Mouse (Mus musculus): ENCODE results near the gene Cdk20.
A peak's percentile ranks its signal among the peaks of the same experiment; 100 is the strongest.
"Not testable (repeated sequence)": the region's sequence is repeated elsewhere in the genome, so short reads cannot be mapped to it uniquely, and the experiment has no call there.

Cdk20 gene

DNA sequence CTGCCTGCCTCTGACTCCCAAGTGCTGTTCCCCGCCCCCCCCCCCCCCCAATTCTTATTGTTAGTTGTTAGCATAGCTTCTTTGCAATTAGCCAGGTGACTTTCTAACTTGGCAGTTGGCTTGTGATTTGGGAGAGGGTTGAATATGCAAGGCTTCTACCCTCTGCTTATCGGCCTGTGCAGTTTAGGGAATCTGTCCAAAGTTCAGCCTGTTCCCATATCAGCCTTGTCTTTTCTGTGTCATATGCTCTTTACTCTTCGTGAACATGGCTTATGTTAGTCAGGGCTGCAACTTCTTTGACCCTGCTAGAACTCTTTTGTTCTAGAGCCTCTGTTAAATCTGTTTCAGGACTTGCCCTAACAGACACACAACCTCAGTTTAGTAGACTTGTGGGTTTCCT is 7.8 kb upstream of the Cdk20 start:
- no peak for DNase-seq

DNA sequence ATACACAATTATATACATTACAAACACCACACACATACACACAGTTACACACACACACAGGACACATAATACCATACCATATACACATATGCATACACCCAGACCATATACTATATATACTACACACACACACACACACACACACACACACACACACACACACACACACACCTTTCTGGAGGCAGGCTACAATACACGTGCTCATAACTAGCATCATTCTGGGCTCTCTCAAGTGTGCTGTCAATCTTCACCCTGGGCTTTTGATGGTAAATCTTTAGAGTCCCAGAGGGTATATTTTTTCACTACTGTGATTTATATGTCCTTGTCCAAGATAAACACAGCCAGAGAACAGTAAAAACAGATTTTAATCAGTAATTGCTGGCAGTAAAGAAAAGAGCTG is 6.8 kb upstream of the Cdk20 start:
- DNase-seq, result no peak

DNA sequence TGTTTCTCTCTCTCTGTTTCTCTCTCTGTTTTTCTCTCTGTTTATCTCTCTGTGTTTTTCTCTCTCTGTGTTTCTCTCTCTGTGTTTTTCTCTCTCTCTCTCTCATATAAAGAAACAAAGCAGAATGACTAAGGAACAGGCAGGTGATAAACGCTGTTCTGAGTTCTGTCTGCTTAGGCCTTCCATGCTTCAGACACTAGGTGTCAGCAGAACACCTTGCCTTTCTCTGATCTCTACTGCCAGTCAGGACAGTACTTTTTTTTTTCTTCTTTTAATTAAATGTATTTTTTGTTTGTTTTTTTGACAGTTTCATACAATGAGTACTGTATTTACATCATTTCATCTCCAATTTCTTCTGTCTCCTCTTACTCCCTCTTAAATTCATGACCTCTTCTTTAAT is 2.8 kb upstream of the Cdk20 start:
- peak in 1 of 2 experiments; percentile 16 for DNase-seq

DNA sequence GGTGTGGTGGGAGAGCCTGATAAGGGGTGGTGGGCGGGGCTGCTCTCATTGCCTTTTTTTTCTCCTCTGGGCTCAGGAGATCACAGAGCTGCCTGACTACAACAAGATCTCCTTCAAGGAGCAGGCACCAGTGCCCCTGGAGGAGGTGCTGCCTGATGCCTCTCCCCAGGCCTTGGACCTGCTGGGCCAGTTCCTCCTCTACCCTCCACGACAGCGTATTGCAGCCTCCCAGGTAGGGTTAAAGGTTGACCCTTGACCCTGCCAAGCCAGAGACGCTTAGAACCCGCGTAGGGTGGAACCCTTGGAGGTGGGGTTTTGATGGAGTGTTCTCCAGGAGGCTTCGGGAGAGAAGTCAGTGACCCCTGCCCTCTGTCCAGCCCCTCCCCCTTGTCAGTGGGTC is 5.7 kb downstream of the Cdk20 start:
- peak in 1 of 2 experiments; percentile 45 for DNase-seq

DNA sequence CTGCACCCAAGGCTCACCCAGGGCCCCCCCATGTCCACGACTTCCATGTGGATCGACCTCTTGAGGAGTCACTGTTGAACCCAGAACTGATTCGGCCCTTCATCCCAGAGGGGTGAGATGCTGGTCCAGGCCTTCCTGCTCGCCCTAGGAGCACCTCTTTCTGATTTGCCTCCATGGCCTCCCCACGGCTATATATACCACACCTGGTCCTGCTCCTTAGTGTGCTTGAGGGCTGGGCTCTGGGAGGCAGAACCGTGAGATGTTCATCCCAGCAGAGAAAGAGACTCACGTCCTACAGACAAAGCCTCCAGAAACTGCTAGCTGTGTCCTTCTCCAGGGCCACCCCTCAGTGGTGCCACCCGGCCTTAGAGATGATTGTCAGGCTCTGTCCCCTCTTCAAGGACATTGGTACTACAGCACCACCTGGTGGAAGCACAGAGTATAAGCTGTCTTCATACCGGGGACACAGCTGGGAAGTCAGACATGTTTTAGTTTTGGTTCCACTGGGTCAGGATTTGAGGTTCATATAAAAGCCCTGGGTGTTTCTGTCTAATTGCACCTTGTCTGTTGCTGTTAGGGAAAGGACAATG is 6.8 kb downstream of the Cdk20 start:
- peak; percentile 67 to 78 for DNase-seq

DNA sequence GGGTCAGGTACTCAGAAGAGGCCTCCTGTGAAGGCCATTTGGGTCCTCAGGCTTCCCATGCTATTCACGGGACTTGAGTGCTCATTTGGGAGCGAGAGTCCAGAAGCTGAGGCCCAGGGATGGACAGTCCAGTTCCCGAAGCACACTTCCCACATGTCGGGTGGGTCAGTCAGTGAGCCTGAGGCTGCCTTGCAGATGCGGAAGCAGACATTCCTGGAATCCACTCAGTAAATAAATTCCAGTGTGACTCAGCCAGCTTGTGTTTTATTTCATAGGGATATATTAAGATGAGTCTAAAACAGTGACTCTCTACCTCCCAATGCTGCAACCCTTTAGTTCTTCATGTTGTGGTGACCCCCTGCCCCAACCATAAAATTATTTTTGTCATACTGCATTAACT is 7.4 kb downstream of the Cdk20 start:
- no peak for DNase-seq

DNA sequence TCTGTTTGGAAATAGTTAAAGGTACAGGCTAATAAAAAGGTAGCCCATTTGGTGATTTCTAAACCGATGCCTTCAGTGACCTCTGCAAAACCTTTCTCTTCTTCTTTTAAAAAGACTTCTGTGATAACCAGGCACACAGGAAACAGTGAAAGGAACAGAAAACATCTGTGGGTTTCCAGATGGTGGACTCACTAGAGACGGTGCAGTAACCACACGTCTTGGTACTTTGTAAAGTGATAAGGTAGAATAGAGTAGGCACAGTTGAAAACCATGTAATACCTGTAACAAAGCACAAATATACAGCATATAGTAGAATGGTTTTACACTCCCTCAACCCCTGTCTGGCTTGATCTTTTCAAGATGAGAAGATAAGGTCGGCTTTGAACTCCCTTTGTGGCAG is 8.5 kb downstream of the Cdk20 start:
- no peak for DNase-seq

DNA sequence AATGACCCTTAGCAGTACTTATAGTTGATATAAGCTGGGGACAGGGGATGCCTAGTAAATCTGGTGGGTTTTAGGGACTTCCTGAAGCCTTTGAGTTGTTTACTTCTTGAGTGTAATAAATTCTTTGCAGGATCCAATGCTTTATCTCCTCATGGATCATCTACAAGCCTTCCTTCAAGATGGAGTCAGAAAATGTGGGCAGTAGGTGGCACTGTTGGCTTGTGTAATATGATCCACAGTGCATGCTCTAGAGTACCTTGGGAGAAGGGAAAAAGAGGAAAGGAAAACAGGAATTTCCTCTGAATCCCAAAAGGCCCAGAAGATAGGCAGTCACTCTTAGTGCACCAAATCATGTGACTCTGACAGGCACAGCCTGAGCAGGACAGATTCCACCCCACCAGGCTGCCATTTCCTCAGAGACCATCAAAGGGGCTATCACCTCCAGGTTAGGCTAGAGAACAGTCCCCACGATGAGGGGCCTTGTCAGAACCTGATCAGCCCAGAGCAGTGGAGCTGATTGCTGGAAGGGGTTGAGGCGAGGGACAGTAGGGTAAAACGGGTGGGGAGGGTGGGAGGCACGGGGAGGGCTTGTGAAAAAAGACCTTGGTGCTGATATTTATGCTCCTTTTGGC is 11.3 kb downstream of the Cdk20 start:
- peak; percentile 50 to 84 for DNase-seq

DNA sequence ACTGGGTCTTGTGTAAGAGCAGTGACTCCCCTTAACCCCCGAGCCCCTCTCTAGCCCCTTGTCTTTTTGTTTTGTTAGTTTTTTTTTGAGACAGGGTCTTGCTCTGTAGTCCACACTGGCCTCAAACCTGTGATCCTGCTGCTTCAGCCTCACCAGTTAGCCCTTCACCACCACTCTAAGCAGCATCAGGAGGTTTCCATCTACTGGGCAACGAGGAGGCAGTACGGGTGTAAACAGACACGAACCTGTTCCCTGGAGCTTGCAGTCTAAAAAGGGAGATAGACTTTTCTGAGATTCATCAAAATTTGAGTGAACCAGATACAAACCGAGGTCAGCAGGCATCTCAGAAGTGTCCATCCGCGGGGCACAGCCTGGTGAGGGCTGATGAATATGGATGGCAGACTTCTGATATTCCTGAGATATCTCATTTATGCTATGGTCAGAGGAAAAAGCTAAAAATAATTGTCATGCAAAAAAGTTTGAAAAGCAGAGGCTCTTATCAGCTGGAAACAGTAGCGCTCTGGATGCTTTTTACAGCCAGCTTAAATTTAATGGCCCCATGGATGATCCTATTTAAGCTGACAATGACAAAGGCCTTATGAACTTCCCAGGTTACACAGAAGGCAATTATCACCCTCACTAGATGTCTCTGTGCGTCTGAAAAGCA is 13.3 kb downstream of the Cdk20 start:
- no peak for DNase-seq

DNA sequence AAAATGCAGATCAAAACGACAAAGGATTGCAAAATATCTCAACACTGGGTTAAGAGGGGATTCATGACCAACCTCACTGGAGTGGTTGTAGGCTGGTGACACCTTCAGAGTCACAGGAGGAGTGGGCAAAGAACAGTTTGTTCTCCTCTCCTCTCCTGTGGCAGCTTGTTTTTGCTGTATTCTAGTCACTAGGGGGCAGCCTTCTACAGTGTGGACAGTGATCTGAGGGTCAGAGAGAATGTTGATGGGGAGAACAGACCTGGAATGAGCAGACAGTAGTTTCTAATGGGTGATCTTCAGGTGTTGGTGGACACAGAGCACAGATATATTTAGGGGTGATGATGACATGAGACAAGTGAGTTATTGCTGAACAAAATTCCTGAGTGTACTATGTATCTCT is 15.8 kb downstream of the Cdk20 start:
- DNase-seq, result peak in 1 of 2 experiments; percentile 28

DNA sequence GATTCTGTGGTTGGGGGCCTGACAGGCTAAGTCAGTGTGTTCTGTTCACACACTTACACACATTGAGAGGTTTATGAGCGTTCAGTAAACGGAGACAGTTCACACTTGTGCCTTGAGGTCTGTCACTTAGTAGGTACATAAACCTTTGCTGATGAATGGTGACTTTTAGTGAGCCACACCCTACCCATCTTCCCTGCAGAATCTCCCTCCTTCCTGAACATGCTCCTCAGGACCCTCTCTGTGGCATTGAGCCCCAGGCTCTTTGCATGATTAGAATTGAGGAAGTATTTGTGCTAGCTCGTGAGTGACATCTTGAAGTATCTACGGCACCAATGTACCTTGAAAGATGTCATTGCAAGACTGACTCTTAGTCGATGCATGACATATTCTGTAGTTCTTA is 16.6 kb downstream of the Cdk20 start:
- no peak for DNase-seq

DNA sequence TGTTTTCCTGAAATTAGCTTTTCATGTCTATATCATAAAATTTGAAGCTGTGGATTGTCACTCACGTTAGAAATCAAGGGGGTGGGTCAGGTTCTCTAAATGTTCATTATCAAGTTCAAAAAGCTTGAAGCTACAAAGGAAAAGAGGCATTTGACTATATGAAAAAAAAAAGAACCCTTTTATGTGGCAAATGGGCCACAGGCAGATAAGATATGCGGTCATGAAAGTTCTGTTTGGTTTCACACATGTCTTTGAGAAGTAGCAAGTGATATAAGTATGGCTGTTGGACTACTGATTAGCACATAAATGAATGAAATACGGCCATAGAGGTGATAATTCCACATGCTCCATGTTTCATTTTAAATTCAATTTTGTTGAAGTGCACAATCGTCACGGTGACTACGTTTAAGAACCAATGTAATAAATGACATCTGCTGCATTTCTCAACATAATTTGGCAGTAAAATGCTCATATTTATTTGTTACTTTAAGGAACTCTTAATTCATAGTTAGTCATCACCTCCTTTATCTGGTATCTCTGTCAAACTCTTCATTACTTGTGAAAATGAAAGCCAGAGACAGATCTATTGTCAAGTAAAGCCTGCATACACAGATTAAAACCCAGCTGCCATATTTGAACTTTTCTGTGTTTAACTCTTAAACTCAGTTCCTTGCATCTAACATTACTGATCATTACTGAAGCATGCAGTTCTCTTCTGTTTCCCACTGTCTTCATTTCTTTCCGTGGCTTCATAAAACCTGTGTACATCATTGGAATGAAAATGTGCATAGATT is 18.1 kb downstream of the Cdk20 start:
- DNase-seq, result no peak

DNA sequence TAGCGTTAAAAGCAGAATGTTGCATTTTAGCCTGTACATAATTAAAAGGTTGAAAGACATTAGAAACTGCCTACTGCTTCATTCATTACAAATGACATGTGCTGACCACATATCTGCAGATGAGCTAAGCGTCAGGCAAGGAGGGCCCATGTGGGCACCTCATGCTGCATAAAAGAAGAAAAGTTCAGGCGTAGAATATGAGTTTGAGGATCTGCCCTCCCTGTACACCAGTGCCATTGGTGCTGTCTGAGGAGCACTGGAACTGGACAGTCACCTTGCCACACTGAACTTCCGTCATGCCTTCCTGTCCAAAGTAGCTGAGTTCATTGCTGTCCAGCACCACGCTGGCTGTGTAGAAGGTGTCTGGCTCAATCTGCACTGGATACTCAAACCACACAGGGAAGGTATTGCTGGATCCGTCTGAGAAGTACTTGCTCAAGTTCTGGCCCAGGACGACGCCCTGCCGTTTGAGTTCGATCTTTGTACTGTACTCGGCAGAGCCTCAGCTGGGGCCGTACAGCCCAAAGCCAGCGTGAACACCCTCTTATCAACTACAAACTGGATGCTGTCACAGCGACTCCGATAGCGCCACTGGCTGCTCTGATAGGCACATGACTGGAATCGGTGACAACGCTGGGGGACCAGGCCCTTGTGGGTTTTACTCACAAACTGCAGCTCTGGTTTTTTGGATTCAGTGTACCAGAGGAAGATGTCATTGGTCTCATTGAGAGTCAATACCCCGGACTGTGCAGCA is 25.3 kb downstream of the Cdk20 start:
- not testable (repeated sequence) for DNase-seq

DNA sequence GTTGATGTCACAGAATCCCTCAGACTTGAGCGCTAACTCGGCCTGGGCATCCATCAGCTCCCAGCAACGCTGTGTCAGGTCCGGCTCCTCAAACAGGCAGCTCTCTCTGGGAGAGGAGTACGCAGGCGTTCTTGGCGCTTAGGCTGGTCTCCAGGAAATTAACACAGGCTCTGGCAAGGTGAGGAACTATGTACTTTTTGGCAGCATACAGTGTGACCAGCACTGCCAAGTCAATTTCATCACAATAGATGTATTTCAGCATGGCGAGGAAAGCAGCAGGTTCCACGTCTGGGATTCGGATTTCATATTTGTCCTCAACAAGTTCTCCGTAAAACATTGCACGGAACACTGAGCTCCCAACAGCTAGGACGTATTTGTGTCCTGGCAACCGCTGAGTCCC is 26.1 kb downstream of the Cdk20 start:
- no peak for DNase-seq

DNA sequence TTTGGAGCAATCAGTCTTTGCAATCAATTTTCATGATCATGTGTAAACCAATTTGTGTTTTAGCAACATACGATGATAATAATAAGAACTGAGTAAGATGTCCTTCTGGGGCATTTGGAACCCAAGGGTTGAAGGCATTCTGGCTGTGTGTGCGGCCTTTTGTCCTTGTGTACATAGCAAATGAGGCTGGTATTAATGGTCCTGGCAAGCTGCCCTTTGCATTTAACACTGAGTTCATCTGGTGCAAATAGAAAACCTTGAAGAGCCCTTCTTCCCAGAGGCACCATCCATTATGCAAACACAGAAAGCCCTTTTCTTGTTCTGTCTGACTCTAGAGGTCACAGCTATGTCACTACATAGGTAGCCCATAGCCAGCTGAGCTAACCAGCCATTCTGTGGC is 30.5 kb downstream of the Cdk20 start:
- DNase-seq, result peak; percentile 51 to 55

DNA sequence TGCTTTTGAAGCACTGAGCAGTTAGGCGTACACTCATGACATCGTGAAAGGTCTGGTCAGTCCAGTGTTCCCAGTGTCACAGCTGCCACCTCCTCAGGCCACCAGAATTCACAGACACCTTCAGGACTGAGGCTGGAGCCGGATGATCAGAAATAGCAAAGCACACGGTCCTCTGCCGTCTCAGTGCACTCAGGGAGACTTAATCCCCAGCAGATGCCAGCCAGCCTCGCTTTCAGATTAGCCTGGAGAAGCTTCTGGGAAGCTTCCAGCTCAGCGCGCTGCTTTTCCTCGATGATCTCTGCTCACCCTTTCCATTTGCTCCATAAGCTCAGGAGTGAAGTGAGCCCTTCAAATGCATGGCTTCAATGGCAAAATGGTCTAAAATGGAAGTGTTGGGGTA is 33.1 kb downstream of the Cdk20 start:
- no peak for DNase-seq

DNA sequence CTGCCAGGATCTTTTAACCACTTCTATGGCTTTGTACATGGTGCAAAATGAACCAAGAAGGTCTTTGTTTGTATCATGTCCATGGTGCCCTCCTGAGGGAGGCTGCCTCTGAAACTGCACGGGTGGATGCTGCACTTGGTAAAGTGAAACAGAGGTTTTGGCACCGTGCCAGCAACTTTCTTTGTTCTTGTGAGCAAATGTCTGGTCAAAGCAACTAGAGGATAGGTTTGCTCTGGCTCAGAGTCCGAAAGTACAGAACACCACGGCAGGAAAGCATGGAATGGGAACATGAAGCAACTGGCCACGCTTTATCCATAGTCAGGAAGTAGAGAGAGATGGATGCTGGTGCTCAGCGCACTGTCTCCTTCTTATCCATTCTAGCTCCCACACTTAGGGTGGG is 35.8 kb downstream of the Cdk20 start:
- peak in 1 of 2 experiments; percentile 53 for DNase-seq

DNA sequence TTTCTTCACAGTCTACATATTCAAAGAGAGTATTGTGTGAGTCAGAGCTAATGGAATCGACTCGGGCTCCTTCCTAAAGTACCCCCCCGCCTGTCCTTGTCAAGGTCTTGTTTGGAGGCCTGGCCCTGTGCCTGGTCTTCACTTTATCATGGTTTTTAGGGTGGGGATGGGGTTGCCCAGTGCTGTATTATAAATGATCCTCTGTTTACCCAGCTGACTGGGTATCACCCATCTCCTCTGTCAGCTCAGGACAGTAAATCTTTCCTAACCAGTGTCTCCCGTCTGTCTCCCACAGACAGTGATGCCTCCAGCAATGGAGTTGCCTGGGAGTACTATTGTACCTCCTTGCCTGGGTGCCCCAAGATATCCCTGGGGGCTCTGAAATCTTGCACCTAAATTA is 45.9 kb downstream of the Cdk20 start:
- no peak for DNase-seq

DNA sequence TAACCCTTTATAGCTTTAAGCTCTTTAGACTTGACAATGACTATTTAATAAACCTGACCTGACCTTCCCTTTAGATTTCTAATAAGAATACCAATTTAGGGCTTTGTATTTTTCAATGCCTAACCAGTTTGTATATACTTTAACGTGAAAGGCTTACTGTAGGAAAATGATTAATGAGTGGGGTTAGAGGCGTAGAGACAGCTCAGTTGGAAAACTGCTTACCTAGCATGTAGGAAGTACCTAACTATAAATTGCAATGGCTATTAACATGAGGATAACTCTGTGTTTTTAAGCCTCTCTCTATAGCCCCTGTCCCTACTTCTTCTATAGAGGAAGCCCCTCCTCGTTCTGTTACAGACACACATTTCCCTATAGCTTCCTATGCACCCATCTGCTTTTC is 47.8 kb downstream of the Cdk20 start:
- DNase-seq, result no peak

DNA sequence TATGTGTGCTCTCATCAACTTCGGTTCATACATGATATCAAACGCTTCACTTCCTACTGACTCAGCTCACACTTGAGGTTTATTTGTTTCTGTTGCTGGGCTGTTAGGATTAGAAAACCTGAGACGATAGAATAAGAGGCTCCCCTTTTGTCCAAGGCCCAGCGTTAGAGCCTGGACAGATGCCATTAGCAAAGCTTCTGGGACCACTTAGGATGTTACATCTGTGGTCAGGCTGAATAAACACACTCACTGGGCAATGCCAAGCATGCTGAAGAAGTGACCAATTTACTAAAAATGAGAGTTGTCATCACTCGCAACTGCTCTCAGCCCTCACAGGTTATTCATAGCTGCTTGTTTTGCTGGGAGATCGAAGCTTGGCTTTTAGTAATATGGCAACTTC is 57.8 kb downstream of the Cdk20 start:
- no peak for DNase-seq
